25 mouse cellular contexts compared by ENCODE assay signal in genomic region chr6:146315153-146315552, GRCm38 (mm10).
DNase-seq lines count a peak whose midpoint lies in the region; ATAC-seq and TF ChIP-seq lines count a peak whose summit lies in the region.
"Had no signal": no experiment of that assay in that cellular context is flagged by ENCODE, and none has a peak within 500 bp of the region (broad histone marks: within the 10 kb centered on the region; RNA-seq: fewer than 3 reads in every experiment).

No protein-coding gene starts in this region.

- no peaks in the 10 kb centered on the region for H3K9me3 ChIP-seq in kidney, embryonic 15.5 days (replicated peaks)
- no peaks in the 10 kb centered on the region for H3K9me3 ChIP-seq in liver, embryonic 12.5 days (replicated peaks)
- H3K9me3 ChIP-seq: embryonic facial prominence, embryonic 10.5 days; embryonic facial prominence, embryonic 13.5 days; forebrain, embryonic 12.5 days; forebrain, embryonic 15.5 days; hindbrain, embryonic 12.5 days; hindbrain, embryonic 15.5 days had no signal

- no peak for TF ChIP-seq POLR2A in liver, adult 2 months (IDR thresholded peaks at IDR 0.05; ENCODE audit: extremely low read depth, insufficient read depth, low read length)

- H3K79me2 ChIP-seq in liver, adult 2 months (ENCODE audit: control insufficient read depth, insufficient read depth, low read length): no peaks in the 10 kb centered on the region

- no peak overlapping the region for H3K4me3 ChIP-seq in kidney, embryonic 15.5 days (replicated peaks)
- H3K4me3 ChIP-seq in liver, adult 2 months (ENCODE audit: insufficient read depth, low read depth, low read length): no peak overlapping the region
- H3K4me3 ChIP-seq in liver, embryonic 12.5 days: no peak overlapping the region
- H3K4me3 ChIP-seq: embryonic facial prominence, embryonic 10.5 days; embryonic facial prominence, embryonic 13.5 days; erythroblast, embryonic 14.5 days; forebrain, embryonic 12.5 days; forebrain, embryonic 15.5 days; hindbrain, embryonic 12.5 days; hindbrain, embryonic 15.5 days had no signal

- no peaks in the 10 kb centered on the region for H3K36me3 ChIP-seq in kidney, embryonic 15.5 days
- H3K36me3 ChIP-seq in liver, adult 2 months (ENCODE audit: control insufficient read depth, insufficient read depth, low read length): peaks cover 11% of the 10 kb centered on the region; the same call in 1 of the 2 replicates
- H3K36me3 ChIP-seq in liver, embryonic 12.5 days: no peaks in the 10 kb centered on the region
- H3K36me3 ChIP-seq: embryonic facial prominence, embryonic 10.5 days; embryonic facial prominence, embryonic 13.5 days; forebrain, embryonic 12.5 days; forebrain, embryonic 15.5 days; hindbrain, embryonic 12.5 days; hindbrain, embryonic 15.5 days had no signal

- TF ChIP-seq CTCF in liver, adult 2 months (IDR thresholded peaks at IDR 0.05; ENCODE audit: low read depth, low read length): no peak

- H3K9ac ChIP-seq in kidney, embryonic 15.5 days: no peak overlapping the region
- no peak overlapping the region for H3K9ac ChIP-seq in liver, adult 2 months (ENCODE audit: low read depth, low read length)
- H3K9ac ChIP-seq in liver, embryonic 12.5 days: no peak overlapping the region
- H3K9ac ChIP-seq: embryonic facial prominence, embryonic 13.5 days; forebrain, embryonic 12.5 days; forebrain, embryonic 15.5 days; hindbrain, embryonic 12.5 days; hindbrain, embryonic 15.5 days had no signal

- no peak for ATAC-seq in kidney, embryonic 15.5 days (replicated peaks; ENCODE audit: low FRiP score)
- ATAC-seq in liver, embryonic 12.5 days: no peak
- ATAC-seq: CD4-positive, CD25-positive, alpha-beta regulatory T cell, adult 4 months; forebrain, embryonic 15.5 days had no signal

- peak; percentile 74 for DNase-seq in kidney, adult 18-20 months
- DNase-seq in liver, adult 2 months (ENCODE audit: extremely low read depth, low read depth, low spot score): peak; percentile 95
- peak; percentile 70 for DNase-seq in kidney, postnatal 14 days
- DNase-seq in adrenal gland, adult 8-10 months: no peak
- no peak for DNase-seq in urinary bladder, postnatal 14 days (ENCODE audit: low spot score)
- DNase-seq: adrenal gland, adult 2 months; adrenal gland, postnatal 25 days; cerebellum, adult 11-12 months; cerebellum, adult 8-10 months; cerebellum, postnatal 10 days; cerebellum, postnatal 36 days; embryo, embryonic 11 days; gastrocnemius, postnatal 10 days; heart, adult 11 months had no signal

- 0 out of 2 replicates have a peak, but pooled peaks cover 6% of the 10 kb centered on the region for H3K4me1 ChIP-seq in kidney, embryonic 15.5 days
- peaks cover 12% of the 10 kb centered on the region for H3K4me1 ChIP-seq in liver, adult 2 months (ENCODE audit: control insufficient read depth, insufficient read depth, low read length)
- no peaks in the 10 kb centered on the region for H3K4me1 ChIP-seq in liver, embryonic 12.5 days
- H3K4me1 ChIP-seq: forebrain, embryonic 12.5 days; forebrain, embryonic 15.5 days; hindbrain, embryonic 12.5 days; hindbrain, embryonic 15.5 days had no signal

- no peak overlapping the region for H3K4me2 ChIP-seq in kidney, embryonic 15.5 days
- H3K4me2 ChIP-seq in liver, embryonic 12.5 days: no peak overlapping the region
- H3K4me2 ChIP-seq: embryonic facial prominence, embryonic 13.5 days; forebrain, embryonic 12.5 days; forebrain, embryonic 15.5 days; heart, embryonic 11.5 days; hindbrain, embryonic 12.5 days; hindbrain, embryonic 15.5 days had no signal

- no peaks in the 10 kb centered on the region for H3K27me3 ChIP-seq in kidney, embryonic 15.5 days
- H3K27me3 ChIP-seq in liver, adult 2 months (ENCODE audit: control insufficient read depth, insufficient read depth, low read length): no peaks in the 10 kb centered on the region
- no peaks in the 10 kb centered on the region for H3K27me3 ChIP-seq in liver, embryonic 12.5 days (replicated peaks)
- H3K27me3 ChIP-seq: embryonic facial prominence, embryonic 13.5 days; forebrain, embryonic 12.5 days; forebrain, embryonic 15.5 days; hindbrain, embryonic 12.5 days; hindbrain, embryonic 15.5 days had no signal

- H3K27ac ChIP-seq in kidney, embryonic 15.5 days: no peak overlapping the region
- H3K27ac ChIP-seq in liver, adult 2 months (replicated peaks; ENCODE audit: insufficient read depth, low read depth, low read length): peak overlapping the region; percentile 73
- no peak overlapping the region for H3K27ac ChIP-seq in liver, embryonic 12.5 days
- H3K27ac ChIP-seq: embryonic facial prominence, embryonic 10.5 days; embryonic facial prominence, embryonic 13.5 days; forebrain, embryonic 12.5 days; forebrain, embryonic 15.5 days; hindbrain, embryonic 12.5 days; hindbrain, embryonic 15.5 days had no signal

- 91% methylated on average over 8 of the region's 8 CpGs for WGBS in kidney, embryonic 15.5 days
- WGBS in liver, adult 2 months: 33% methylated on average over 8 of the region's 8 CpGs
- 76% methylated on average over 8 of the region's 8 CpGs for WGBS in liver, embryonic 12.5 days (ENCODE audit: insufficient replicate concordance)

Comparison
In these comparisons a context has a peak if more than half of its experiments do, and no peak if none do; other contexts are left out.
1. DNase-seq: peak in kidney, adult 18-20 months (single experiment), liver, adult 2 months (single experiment) and kidney, postnatal 14 days (single experiment); none in adrenal gland, adult 8-10 months (single experiment) and urinary bladder, postnatal 14 days (single experiment).